Mouse (Mus musculus): Measurements from ENCODE around the gene C2cd4d. TPM values are rescaled to one million over a fixed set of nuclear protein-coding genes. Genes with fewer than 3 reads are reported as not detected.

C2cd4d gene
- total RNA-seq (2021) (not detected), polyA plus RNA-seq (2012; rRNA removed) (0.14 TPM in 1 of 2 replicates, not detected in the other)
- long read RNA-seq = 0 reads

- intact Hi-C loops (cut with DNase I) = no loop called here
- Histone ChIP-seq H3K4me3 (peak within 1 kb of the TSS; percentile 44; the same call in 1 of the 2 replicates), H3K4me1 (ENCODE audit: control insufficient read depth, insufficient read depth, low read length) (no peaks in the 10 kb centered on the region), H3K9ac (ENCODE audit: low read depth, low read length) (no peak within 1 kb of the TSS), H3K36me3 (ENCODE audit: control insufficient read depth, insufficient read depth, low read length) (no peaks in the 10 kb centered on the region), H3K27me3 (ENCODE audit: control insufficient read depth, insufficient read depth, low read length) (peaks cover 2% of the 10 kb centered on the region; the same call in 1 of the 2 replicates), H3K27ac (no peak within 1 kb of the TSS), H3K79me2 (replicated peaks; ENCODE audit: control insufficient read depth, insufficient read depth, low read length) (no peaks in the 10 kb centered on the region)
- no peak for DNase-seq
- TF ChIP-seq POLR2A (IDR thresholded peaks at IDR 0.05; ENCODE audit: insufficient read depth, low read depth, low read length) (no peak), CTCF (IDR thresholded peaks at IDR 0.05) (no peak), EP300 (IDR thresholded peaks at IDR 0.05; ENCODE audit: insufficient read depth, low read depth, low read length) (no peak)
- WGBS = 66% methylated on average over 7 of the region's 7 CpGs
Measured at GRCm38 (mm10) chr3:94362138-94362537, at the start of gene C2cd4d. Gene C2cd4d, plus strand, starts transcription at chr3:94362438.

GRCm38 (mm10) chr3:94328681-94329080 lies 33.6 kb upstream of the C2cd4d start:
- intact Hi-C loops (cut with DNase I) = no loop called here

GRCm38 (mm10) chr3:94334442-94334841 lies 27.8 kb upstream of the C2cd4d start:
- no peaks in the 10 kb centered on the region for H3K4me1 ChIP-seq (ENCODE audit: control insufficient read depth, insufficient read depth, low read length)
- 87% methylated on average over 4 of the region's 4 CpGs for WGBS
- TF ChIP-seq CTCF (IDR thresholded peaks at IDR 0.05) (no peak), POLR2A (IDR thresholded peaks at IDR 0.05; ENCODE audit: insufficient read depth, low read depth, low read length) (no peak), EP300 (IDR thresholded peaks at IDR 0.05; ENCODE audit: insufficient read depth, low read depth, low read length) (no peak)
- no peak overlapping the region for H3K27ac ChIP-seq
- no peak overlapping the region for H3K9ac ChIP-seq (ENCODE audit: low read depth, low read length)
- no peaks in the 10 kb centered on the region for H3K79me2 ChIP-seq (replicated peaks; ENCODE audit: control insufficient read depth, insufficient read depth, low read length)
- H3K4me3 ChIP-seq = no peak overlapping the region
- no peaks in the 10 kb centered on the region; the same call in 1 of the 2 replicates for H3K36me3 ChIP-seq (ENCODE audit: control insufficient read depth, insufficient read depth, low read length)
- intact Hi-C loops (cut with DNase I) = no loop called here
- no peak for DNase-seq
- no peaks in the 10 kb centered on the region for H3K27me3 ChIP-seq (ENCODE audit: control insufficient read depth, insufficient read depth, low read length)

More at GRCm38 (mm10) chr3:94328681-94329080, 33.6 kb upstream of the C2cd4d start:
- no peaks in the 10 kb centered on the region for H3K4me1 ChIP-seq (ENCODE audit: control insufficient read depth, insufficient read depth, low read length)
- H3K36me3 ChIP-seq (ENCODE audit: control insufficient read depth, insufficient read depth, low read length) = no peaks in the 10 kb centered on the region; the same call in 1 of the 2 replicates
- H3K79me2 ChIP-seq (replicated peaks; ENCODE audit: control insufficient read depth, insufficient read depth, low read length) = no peaks in the 10 kb centered on the region
- H3K27ac ChIP-seq = no peak overlapping the region
- 76% methylated on average over 3 of the region's 3 CpGs for WGBS
- H3K9ac ChIP-seq (ENCODE audit: low read depth, low read length) = no peak overlapping the region
- 0 out of 2 replicates have a peak, but pooled peaks have one; percentile 20 for TF ChIP-seq CTCF (IDR thresholded peaks at IDR 0.05)
- no peak for TF ChIP-seq POLR2A (IDR thresholded peaks at IDR 0.05; ENCODE audit: insufficient read depth, low read depth, low read length)
- no peak for DNase-seq
- no peak overlapping the region for H3K4me3 ChIP-seq
- H3K27me3 ChIP-seq (ENCODE audit: control insufficient read depth, insufficient read depth, low read length) = no peaks in the 10 kb centered on the region

GRCm38 (mm10) chr3:94338522-94338921 lies 23.7 kb upstream of the C2cd4d start:
- no peak overlapping the region for H3K4me3 ChIP-seq
- TF ChIP-seq EP300 (IDR thresholded peaks at IDR 0.05; ENCODE audit: insufficient read depth, low read depth, low read length) (no peak), POLR2A (IDR thresholded peaks at IDR 0.05; ENCODE audit: insufficient read depth, low read depth, low read length) (no peak), CTCF (IDR thresholded peaks at IDR 0.05) (no peak)
- no peak for DNase-seq
- no peaks in the 10 kb centered on the region for H3K27me3 ChIP-seq (ENCODE audit: control insufficient read depth, insufficient read depth, low read length)
- no peak overlapping the region for H3K9ac ChIP-seq (ENCODE audit: low read depth, low read length)
- intact Hi-C loops (cut with DNase I) = no loop called here
- H3K4me1 ChIP-seq (ENCODE audit: control insufficient read depth, insufficient read depth, low read length) = no peaks in the 10 kb centered on the region
- H3K79me2 ChIP-seq (replicated peaks; ENCODE audit: control insufficient read depth, insufficient read depth, low read length) = no peaks in the 10 kb centered on the region
- no peak overlapping the region for H3K27ac ChIP-seq
- no peaks in the 10 kb centered on the region for H3K36me3 ChIP-seq (ENCODE audit: control insufficient read depth, insufficient read depth, low read length)
- WGBS = 78% methylated on average over 3 of the region's 3 CpGs

GRCm38 (mm10) chr3:94341959-94342422 lies 20.2 kb upstream of the C2cd4d start, which contains the start of gene Them5:
Gene Them5, plus strand, starts transcription at chr3:94342099.
- Histone ChIP-seq H3K9ac (ENCODE audit: low read depth, low read length) (no peak within 1 kb of the TSS), H3K27me3 (ENCODE audit: control insufficient read depth, insufficient read depth, low read length) (no peaks in the 10 kb centered on the region), H3K79me2 (replicated peaks; ENCODE audit: control insufficient read depth, insufficient read depth, low read length) (no peaks in the 10 kb centered on the region), H3K4me3 (no peak within 1 kb of the TSS), H3K4me1 (ENCODE audit: control insufficient read depth, insufficient read depth, low read length) (no peaks in the 10 kb centered on the region), H3K27ac (no peak within 1 kb of the TSS), H3K36me3 (ENCODE audit: control insufficient read depth, insufficient read depth, low read length) (no peaks in the 10 kb centered on the region)
- 18% methylated on average over 3 of the region's 3 CpGs for WGBS
- DNase-seq = no peak
- intact Hi-C loops (cut with DNase I) = no loop called here
- TF ChIP-seq POLR2A (IDR thresholded peaks at IDR 0.05; ENCODE audit: insufficient read depth, low read depth, low read length) (no peak), EP300 (IDR thresholded peaks at IDR 0.05; ENCODE audit: insufficient read depth, low read depth, low read length) (no peak), CTCF (IDR thresholded peaks at IDR 0.05) (no peak)

- H3K27ac ChIP-seq = no peak overlapping the region
- H3K9ac ChIP-seq (ENCODE audit: low read depth, low read length) = no peak overlapping the region
- WGBS = 65% methylated on average over 1 of the region's 1 CpGs
- H3K27me3 ChIP-seq (ENCODE audit: control insufficient read depth, insufficient read depth, low read length) = no peaks in the 10 kb centered on the region
- intact Hi-C loops (cut with DNase I) = no loop called here
- no peaks in the 10 kb centered on the region for H3K79me2 ChIP-seq (replicated peaks; ENCODE audit: control insufficient read depth, insufficient read depth, low read length)
- H3K36me3 ChIP-seq (ENCODE audit: control insufficient read depth, insufficient read depth, low read length) = no peaks in the 10 kb centered on the region
- DNase-seq = no peak
- no peaks in the 10 kb centered on the region for H3K4me1 ChIP-seq (ENCODE audit: control insufficient read depth, insufficient read depth, low read length)
- no peak overlapping the region for H3K4me3 ChIP-seq
- TF ChIP-seq CTCF (IDR thresholded peaks at IDR 0.05) (no peak), EP300 (IDR thresholded peaks at IDR 0.05; ENCODE audit: insufficient read depth, low read depth, low read length) (no peak), POLR2A (IDR thresholded peaks at IDR 0.05; ENCODE audit: insufficient read depth, low read depth, low read length) (no peak)
Measured at GRCm38 (mm10) chr3:94342552-94342951, 19.7 kb upstream of the C2cd4d start.
